Mouse (Mus musculus) intestine, embryonic 16.5 days (tissue): ENCODE data around the gene Tgfbrap1. TPM values are rescaled to one million over a fixed set of nuclear protein-coding genes. Genes with fewer than 3 reads are reported as not detected.

Source experiments
- ATAC-seq: fragments of 200-750 bp; cut with Nextera tagmentation; 2 replicates; pipeline ENCODE4 v1.8.0; 2017; ENCODE audit warnings: moderate TSS enrichment, moderate library complexity
- H3K27ac ChIP-seq: fragments of 300-500 bp; sonication (generic); 2 replicates; pipeline ENCODE4 v1.5.1; 2014; ENCODE audit warnings: mild to moderate bottlenecking, low read length
- H3K27me3 ChIP-seq: fragments of 300-500 bp; sonication (generic); replicated peaks from 2 replicates; pipeline ENCODE4 v1.6.1; 2014; ENCODE audit warnings: low read length, control low read depth, mixed read lengths; ENCODE audit not compliant: control insufficient read depth, insufficient read depth
- H3K36me3 ChIP-seq: fragments of 300-500 bp; sonication (generic); 2 replicates; pipeline ENCODE4 v1.6.1; 2014; ENCODE audit warnings: low read length, control low read depth; ENCODE audit not compliant: control insufficient read depth, insufficient read depth
- H3K4me1 ChIP-seq: fragments of 300-500 bp; sonication (generic); 2 replicates; pipeline ENCODE4 v1.6.1; 2014; ENCODE audit warnings: low read length, control low read depth, mixed read lengths; ENCODE audit not compliant: control insufficient read depth, insufficient read depth
- H3K4me2 ChIP-seq: fragments of 300-500 bp; sonication (generic); 2 replicates; pipeline ENCODE4 v1.6.1; 2014; ENCODE audit warnings: low read depth, low read length, control low read depth
- H3K4me3 ChIP-seq: fragments of 300-500 bp; sonication (generic); 2 replicates; pipeline ENCODE4 v1.5.1; 2014; ENCODE audit warnings: mild to moderate bottlenecking, low read length
- H3K9ac ChIP-seq: fragments of 300-500 bp; sonication (generic); 2 replicates; pipeline ENCODE4 v1.6.1; 2014; ENCODE audit warnings: low read depth, low read length
- H3K9me3 ChIP-seq: fragments of 300-500 bp; sonication (generic); 2 replicates; pipeline ENCODE4 v1.6.1; 2016; ENCODE audit warnings: low read length, control low read depth; ENCODE audit not compliant: control insufficient read depth
- WGBS: fragments of 180-500 bp; shearing (Covaris S2); extraction: QIAGEN DNeasy Blood & Tissue Kit; methylation state at CpG from one replicate; pipeline ENCODE4 v1.1.7; 2014; 5-methylcytosine and 5-hydroxymethylcytosine counted together
- polyA plus RNA-seq: library from polyadenylated mRNA; unstranded; fragments of >200 nt; fragmentation: Nextera tagmentation; extraction: Ambion mirVana; gene quantifications from 2 replicates; pipeline ENCODE4 v1.2.1, GENCODE M21; 2015

Gene Tgfbrap1
- polyA plus RNA-seq, 1 experiment from 2014 or later: 8.6 TPM

DNA sequence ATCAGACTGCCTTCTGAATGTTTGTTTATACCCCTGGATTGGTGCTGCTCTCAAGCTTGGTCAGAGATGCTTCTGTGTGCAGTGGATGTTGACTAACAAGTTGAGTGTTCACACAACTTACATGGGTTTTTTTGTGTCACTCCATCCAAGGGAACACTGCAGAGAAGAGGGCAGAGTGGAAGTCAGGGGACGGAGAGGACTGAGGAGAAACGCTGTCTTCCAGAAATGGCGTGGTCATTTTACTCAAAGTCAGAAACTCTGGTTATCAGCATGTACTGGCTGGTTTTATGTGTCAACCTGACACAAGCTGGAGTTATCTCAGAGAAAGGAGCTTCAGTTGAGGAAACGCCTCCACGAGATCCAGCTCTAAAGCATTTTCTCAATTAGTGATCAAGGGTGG, 22.5 kb upstream of the Tgfbrap1 start:
- H3K27me3 ChIP-seq: no peaks in the 10 kb centered on the region
- no peak overlapping the region for H3K27ac ChIP-seq
- H3K36me3 ChIP-seq: peaks cover 24% of the 10 kb centered on the region
- WGBS: 95% methylated on average over 5 of the region's 5 CpGs
- H3K4me2 ChIP-seq: no peak overlapping the region
- H3K4me1 ChIP-seq: no peaks in the 10 kb centered on the region
- no peak overlapping the region for H3K4me3 ChIP-seq
- H3K9me3 ChIP-seq: no peaks in the 10 kb centered on the region
- H3K9ac ChIP-seq: no peak overlapping the region
- ATAC-seq: no peak

DNA sequence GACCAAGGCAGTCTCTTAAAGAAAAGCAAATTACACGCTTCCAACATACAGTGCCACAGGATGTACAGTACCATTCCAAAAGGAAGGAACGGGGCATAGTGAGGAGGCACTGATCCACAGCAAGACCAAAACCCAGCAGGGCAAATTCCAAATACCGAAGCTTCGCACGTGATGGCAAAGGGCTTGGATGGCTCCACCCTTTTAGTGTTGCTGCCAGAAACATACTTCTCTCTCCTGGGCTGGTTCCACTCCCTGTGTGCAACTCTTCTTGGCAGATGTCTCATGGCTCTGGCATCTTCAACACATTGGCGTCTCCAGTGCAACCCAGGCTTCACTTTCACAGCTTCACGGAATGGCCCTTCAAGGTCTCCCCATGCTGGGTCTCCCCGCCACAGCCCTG, 19.0 kb upstream of the Tgfbrap1 start:
- no peak overlapping the region for H3K4me3 ChIP-seq
- 94% methylated on average over 8 of the region's 8 CpGs for WGBS
- H3K4me1 ChIP-seq: no peaks in the 10 kb centered on the region
- ATAC-seq: no peak
- peaks cover 27% of the 10 kb centered on the region for H3K36me3 ChIP-seq
- H3K27ac ChIP-seq: no peak overlapping the region
- no peak overlapping the region for H3K9ac ChIP-seq
- H3K27me3 ChIP-seq: no peaks in the 10 kb centered on the region
- no peak overlapping the region for H3K4me2 ChIP-seq
- no peaks in the 10 kb centered on the region for H3K9me3 ChIP-seq

DNA sequence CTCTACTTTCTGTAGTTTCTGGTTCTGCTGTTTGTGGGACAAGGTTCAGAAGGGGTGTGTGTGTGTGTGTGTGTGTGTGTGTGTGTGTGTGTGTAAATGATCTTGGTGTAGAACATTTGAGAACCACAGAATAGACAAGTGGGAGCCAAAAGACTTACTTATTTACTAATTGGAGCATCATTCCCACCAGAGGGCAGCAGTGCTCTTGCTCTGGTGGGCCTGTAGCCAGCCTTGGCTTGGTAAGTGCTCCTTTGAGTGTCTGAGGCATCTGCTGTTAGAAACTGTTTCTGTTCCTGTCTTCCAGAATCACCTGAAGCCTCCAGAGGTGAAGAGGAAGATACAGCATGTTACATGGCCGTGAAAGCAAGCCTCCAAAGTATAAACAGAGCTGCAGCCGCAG, 14.4 kb upstream of the Tgfbrap1 start:
- Histone ChIP-seq H3K4me3 (no peak overlapping the region), H3K4me1 (no peaks in the 10 kb centered on the region), H3K4me2 (no peak overlapping the region), H3K36me3 (peaks cover 21% of the 10 kb centered on the region), H3K27ac (no peak overlapping the region), H3K27me3 (no peaks in the 10 kb centered on the region), H3K9me3 (no peaks in the 10 kb centered on the region), H3K9ac (no peak overlapping the region)
- WGBS: 81% methylated on average over 2 of the region's 2 CpGs
- ATAC-seq: no peak

DNA sequence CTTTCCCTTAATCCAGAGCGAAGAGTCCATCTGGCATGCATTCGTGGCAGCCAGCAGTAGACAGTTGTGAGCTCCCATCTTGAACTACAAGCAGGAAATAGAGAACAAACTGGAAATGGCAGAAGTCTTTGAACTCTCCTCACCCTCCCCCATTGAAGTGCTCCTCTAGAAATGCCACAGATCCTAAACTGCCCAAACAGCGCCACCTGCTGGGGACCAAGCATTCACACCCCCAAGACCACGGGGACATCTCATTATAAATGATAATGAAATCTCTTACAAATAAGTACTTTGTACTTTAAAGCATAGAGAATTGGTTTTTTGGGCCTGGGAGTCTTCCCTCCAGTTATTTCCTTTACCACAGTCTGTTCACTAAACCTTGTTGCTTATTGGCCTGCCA, 12.1 kb upstream of the Tgfbrap1 start:
- H3K27me3 ChIP-seq: no peaks in the 10 kb centered on the region
- H3K4me1 ChIP-seq: no peaks in the 10 kb centered on the region
- 49% methylated on average over 4 of the region's 4 CpGs for WGBS
- H3K4me2 ChIP-seq: no peak overlapping the region
- H3K9me3 ChIP-seq: no peaks in the 10 kb centered on the region
- H3K27ac ChIP-seq: no peak overlapping the region
- no peak overlapping the region for H3K4me3 ChIP-seq
- peaks cover 10% of the 10 kb centered on the region for H3K36me3 ChIP-seq
- no peak overlapping the region for H3K9ac ChIP-seq
- peak; percentile 38; the same call in 1 of the 2 replicates for ATAC-seq

DNA sequence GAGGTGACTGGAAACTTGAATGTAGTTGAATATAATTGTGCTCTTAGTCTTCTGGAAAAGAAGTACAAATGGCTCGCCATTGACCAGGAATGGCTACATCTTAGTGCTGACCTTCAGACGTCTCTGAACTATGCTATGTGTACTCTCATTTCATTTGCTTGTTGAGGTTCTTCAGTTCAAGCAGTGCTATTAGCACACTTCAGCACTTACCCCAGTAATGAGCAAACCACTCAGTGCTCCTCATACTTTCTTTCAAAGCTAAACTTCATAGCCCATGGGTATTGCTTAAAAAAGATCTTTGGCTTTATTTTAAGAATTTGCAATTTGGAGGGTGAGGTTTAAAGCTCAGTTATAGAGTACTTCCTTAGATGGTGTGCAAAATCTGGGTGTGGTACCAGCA, 10.3 kb upstream of the Tgfbrap1 start:
- 76% methylated on average over 2 of the region's 2 CpGs for WGBS
- no peaks in the 10 kb centered on the region for H3K27me3 ChIP-seq
- no peaks in the 10 kb centered on the region for H3K9me3 ChIP-seq
- no peak overlapping the region for H3K4me3 ChIP-seq
- no peak overlapping the region for H3K4me2 ChIP-seq
- no peaks in the 10 kb centered on the region for H3K4me1 ChIP-seq
- H3K27ac ChIP-seq: no peak overlapping the region
- H3K36me3 ChIP-seq: peaks cover 3% of the 10 kb centered on the region; the same call in 1 of the 2 replicates
- H3K9ac ChIP-seq: no peak overlapping the region
- ATAC-seq: no peak

DNA sequence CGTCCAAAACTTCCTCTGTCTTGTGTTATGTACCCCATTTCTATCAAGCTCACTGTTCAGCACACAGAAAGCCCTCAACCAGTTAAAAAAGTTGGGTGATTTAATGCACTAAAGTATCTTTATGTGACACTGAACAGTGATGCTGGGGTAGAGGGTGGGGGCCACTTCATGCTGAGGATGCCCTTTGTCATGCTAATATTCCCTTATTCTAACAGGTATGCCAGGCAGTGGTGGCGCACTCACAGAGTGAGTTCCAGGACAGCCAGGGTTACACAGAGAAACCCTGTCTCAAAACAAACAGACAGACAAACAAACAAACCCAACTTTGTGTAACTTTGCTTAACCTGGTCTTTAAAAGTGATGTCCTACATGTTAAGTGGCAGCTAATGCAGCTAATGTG, 4.2 kb downstream of the Tgfbrap1 start:
- Histone ChIP-seq H3K4me2 (no peak overlapping the region), H3K9ac (no peak overlapping the region), H3K4me1 (peaks cover 9% of the 10 kb centered on the region), H3K27me3 (no peaks in the 10 kb centered on the region), H3K36me3 (no peaks in the 10 kb centered on the region), H3K9me3 (no peaks in the 10 kb centered on the region), H3K4me3 (no peak overlapping the region), H3K27ac (no peak overlapping the region)
- no peak for ATAC-seq
- 91% methylated on average over 2 of the region's 2 CpGs for WGBS

DNA sequence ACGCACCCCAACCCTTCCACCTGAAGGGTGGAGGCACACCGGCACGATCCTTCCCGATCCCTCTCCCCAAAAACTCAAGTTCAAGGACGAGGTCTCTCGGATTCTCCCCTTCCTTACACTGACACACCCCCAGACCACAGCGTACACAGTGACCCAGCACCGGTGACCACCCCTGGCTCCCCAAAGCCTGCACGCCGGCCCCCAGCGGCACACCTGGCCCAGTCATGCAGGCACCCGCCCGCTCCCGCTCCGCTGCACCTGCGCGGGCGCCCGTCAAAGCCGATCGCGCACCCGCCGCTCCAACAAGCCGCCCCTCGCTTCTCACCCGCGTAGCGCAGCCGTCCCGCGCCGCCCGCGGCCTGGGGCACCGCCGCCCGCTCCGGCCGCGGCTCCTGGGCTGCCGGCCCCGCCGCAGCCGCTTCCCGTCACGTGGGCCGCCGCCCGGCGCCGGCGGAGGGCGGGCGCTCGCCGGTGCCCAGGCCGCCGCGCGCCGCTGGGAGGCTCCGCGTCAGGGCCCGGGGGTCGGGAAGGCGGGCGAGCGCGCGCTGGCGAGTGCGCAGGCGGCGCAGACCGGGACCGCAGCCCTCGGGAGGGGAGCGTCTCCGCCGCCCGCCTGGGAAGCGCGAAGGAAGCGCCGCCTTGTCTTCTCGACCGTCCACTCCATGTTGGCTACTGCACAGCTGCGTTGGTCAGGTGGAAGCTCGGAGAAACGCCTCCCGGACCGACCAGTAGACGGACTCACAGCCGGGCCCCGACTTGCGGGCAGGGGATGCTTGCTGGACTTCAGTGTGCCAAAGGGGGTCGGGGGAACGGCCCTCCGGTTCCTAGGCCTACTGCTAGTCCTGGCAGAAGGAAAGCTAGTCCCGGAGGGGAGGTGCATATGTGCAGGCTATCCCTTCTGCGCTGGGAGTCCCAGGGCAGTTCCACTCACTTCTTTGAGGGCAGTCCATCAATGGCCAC, 6.1 kb downstream of the Tgfbrap1 start:
- Histone ChIP-seq H3K4me1 (peaks cover 9% of the 10 kb centered on the region), H3K4me2 (peak overlapping the region; percentile 88), H3K9ac (peak overlapping the region; percentile 95), H3K9me3 (no peaks in the 10 kb centered on the region), H3K27me3 (no peaks in the 10 kb centered on the region), H3K27ac (peak overlapping the region; percentile 83), H3K4me3 (peak overlapping the region; percentile 83), H3K36me3 (no peaks in the 10 kb centered on the region)
- under 1% methylated on average over 102 of the region's 102 CpGs for WGBS
- ATAC-seq: peak; percentile 94

DNA sequence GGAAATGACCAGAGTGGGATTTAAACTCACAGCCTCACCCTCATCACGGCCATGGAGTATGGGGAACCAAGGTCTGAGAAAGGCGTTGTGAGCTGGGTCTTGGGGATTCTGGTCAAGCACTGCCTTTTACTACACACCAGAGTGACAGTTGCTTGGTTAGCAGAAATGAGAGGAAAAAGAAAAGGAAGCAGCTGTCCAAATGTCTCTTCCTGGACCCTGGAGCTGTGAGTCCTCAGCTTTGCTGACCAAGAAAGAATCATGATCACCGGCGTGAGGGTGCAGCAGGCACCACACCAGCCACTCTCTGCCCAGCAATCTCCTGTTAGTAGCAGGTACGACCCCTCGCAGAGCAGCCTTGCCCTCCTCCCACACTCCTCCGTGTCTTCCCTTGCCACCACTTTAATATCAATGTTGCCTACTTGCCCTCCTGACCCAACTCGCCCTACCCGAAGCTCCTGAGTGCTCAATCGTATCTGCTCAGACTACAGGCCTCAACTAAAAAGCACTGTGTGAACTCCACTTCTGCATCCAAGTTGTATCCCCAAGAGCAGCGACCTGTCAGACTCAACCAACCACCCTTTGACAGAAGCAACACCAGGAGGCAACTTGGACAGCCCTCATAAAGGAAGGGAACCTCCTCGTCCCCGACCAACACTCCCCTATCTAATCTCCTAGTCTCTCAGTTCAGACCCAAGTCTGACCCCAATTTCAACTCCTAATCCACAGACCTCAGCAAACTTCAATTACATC, 7.0 kb downstream of the Tgfbrap1 start:
- no peak overlapping the region for H3K27ac ChIP-seq
- H3K4me3 ChIP-seq: peak overlapping the region; percentile 83
- 43% methylated on average over 13 of the region's 13 CpGs for WGBS
- H3K9me3 ChIP-seq: no peaks in the 10 kb centered on the region
- ATAC-seq: peak; percentile 9
- peak overlapping the region; percentile 88 for H3K4me2 ChIP-seq
- H3K9ac ChIP-seq: peak overlapping the region; percentile 95
- H3K4me1 ChIP-seq: peaks cover 9% of the 10 kb centered on the region
- H3K36me3 ChIP-seq: no peaks in the 10 kb centered on the region
- H3K27me3 ChIP-seq: no peaks in the 10 kb centered on the region

DNA sequence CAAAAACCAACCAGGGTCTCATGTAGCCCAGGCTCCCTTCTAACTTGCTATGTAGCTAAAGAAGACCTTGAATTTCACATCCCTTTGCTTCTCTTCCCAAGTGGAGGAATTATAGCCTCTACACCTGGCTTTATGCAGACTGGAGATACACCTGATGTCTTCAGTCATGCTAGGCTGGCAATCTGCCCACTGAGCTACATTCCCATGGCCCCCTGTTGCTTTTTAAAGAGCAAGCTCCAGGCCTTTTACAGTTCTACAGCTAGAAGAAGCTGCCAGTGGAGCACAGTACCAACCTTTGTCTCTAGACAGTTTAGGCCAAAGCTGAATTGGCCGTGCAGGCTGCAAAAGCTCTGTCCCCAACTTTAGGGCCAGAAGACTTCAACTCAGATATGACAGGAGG, 8.0 kb downstream of the Tgfbrap1 start:
- Histone ChIP-seq H3K4me2 (no peak overlapping the region), H3K36me3 (no peaks in the 10 kb centered on the region; the same call in 1 of the 2 replicates), H3K9me3 (no peaks in the 10 kb centered on the region), H3K27me3 (no peaks in the 10 kb centered on the region), H3K27ac (no peak overlapping the region), H3K9ac (no peak overlapping the region), H3K4me3 (no peak overlapping the region), H3K4me1 (peaks cover 9% of the 10 kb centered on the region)
- no peak for ATAC-seq
- 73% methylated on average over 1 of the region's 1 CpGs for WGBS
